Mouse (Mus musculus) spleen, adult 2 months (tissue): ENCODE measurements around the gene Efna4.

Experiments used
- CTCF ChIP-seq: fragments of 200-500 bp; IDR thresholded peaks from 2 replicates; pipeline ENCODE4 v1.5.1; 2011; ENCODE audit warnings: mild to moderate bottlenecking, inconsistent platforms; ENCODE audit not compliant: insufficient read depth, insufficient read length, insufficient replicate concordance; ENCODE audit errors: extremely low read depth
- POLR2A ChIP-seq: fragments of 200-500 bp; IDR thresholded peaks from 2 replicates; pipeline ENCODE4 v1.6.1; 2011; ENCODE audit warnings: low read depth, low read length, inconsistent platforms

DNA sequence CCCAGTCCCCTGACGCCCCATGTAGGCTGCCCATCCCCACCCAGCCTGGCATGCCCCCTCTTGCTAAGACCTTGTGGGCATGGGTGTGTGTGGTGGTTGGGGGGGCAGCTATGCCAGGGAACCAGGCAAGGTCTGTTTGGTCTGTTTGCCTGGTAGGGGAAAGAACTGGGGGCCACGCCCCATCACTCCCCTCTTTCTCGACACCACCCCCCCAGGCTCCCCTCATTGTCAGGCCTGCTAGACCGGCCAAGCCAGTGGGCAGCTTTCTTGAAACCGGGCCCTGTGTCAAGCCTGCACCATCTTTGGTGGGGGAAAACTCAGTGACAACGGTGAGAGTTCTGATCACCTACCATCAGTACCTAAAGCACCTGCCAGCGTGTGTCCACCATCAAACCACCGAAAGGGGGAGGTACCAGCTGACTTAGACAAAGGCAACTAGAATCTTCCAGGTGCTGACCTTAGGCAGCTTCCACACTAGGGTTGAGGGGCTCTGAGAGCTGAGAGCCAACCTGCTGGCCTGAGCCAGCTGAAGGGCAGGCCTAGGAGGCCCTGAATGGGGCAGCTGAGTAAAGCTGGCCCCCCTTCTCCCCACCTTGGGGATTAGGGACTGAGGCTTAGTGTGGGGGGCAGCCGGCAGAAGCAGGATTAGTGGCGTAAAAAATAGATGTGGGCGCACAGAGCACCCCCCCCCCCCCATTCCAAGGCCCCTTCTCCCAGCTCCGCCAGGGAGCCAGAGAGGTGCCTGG, 46.7 kb upstream of the Efna4 start:
- TF ChIP-seq CTCF: no peak
- TF ChIP-seq POLR2A: no peak
